12 mouse cellular contexts compared by ENCODE assay signal in the genomic region with DNA sequence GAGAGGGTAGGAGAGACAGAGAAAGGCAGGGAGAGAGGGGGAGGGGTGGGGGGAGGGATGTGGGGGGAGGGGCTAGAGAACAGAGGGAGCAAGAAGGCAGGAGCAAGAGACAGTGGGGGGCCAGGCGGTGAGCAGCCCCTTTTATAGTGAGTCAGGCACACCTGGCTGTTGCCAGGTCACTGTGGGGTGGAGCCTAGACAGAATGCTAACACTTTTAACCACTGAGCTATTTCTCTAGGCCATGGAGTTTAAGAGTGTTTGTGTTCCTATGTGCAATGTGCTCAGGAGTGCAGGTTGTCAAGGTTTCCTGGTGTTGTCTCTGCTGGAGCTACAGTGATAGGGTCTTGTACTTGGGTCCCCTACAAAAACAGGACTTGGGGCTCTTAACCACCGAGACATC. TPM values are rescaled to one million over a fixed set of nuclear protein-coding genes. Genes with fewer than 3 reads are reported as not detected.
DNase-seq lines count a peak whose midpoint lies in the region; ATAC-seq and TF ChIP-seq lines count a peak whose summit lies in the region.
"Had no signal": no experiment of that assay in that cellular context is flagged by ENCODE, and none has a peak within 500 bp of the region (broad histone marks: within the 10 kb centered on the region; RNA-seq: fewer than 3 reads in every experiment).

No protein-coding gene starts in this region.

- TF ChIP-seq POLR2A in small intestine, adult 2 months (IDR thresholded peaks at IDR 0.05; ENCODE audit: low read depth, low read length), result no peak

- H3K27me3 ChIP-seq in heart, embryonic 14.5 days (ENCODE audit: control insufficient read depth, insufficient read depth, low read length), result no peaks in the 10 kb centered on the region
- H3K27me3 ChIP-seq in heart, embryonic 11.5 days (ENCODE audit: control insufficient read depth, insufficient read depth, low read length), result no peaks in the 10 kb centered on the region
- H3K27me3 ChIP-seq in lung, postnatal 0 days (replicated peaks; ENCODE audit: insufficient read depth, low read length), result no peaks in the 10 kb centered on the region
- no peaks in the 10 kb centered on the region for H3K27me3 ChIP-seq in intestine, embryonic 14.5 days (replicated peaks; ENCODE audit: control insufficient read depth, insufficient read depth, low read length)
- no peaks in the 10 kb centered on the region for H3K27me3 ChIP-seq in small intestine, adult 2 months (ENCODE audit: control insufficient read depth, insufficient read depth, low read length)

- peaks cover 14 to 20% of the 10 kb centered on the region in 2 experiments for H3K4me1 ChIP-seq in heart, embryonic 14.5 days (ENCODE audit: control insufficient read depth in 2 of 2, insufficient read depth in 2 of 2, low read length in 2 of 2)
- H3K4me1 ChIP-seq in heart, embryonic 11.5 days (ENCODE audit: control insufficient read depth, insufficient read depth, low read length), result peaks cover 20% of the 10 kb centered on the region
- H3K4me1 ChIP-seq in lung, postnatal 0 days (ENCODE audit: insufficient read depth, low read depth, low read length), result peaks cover 10% of the 10 kb centered on the region
- peaks cover 37% of the 10 kb centered on the region for H3K4me1 ChIP-seq in intestine, embryonic 14.5 days (replicated peaks; ENCODE audit: control insufficient read depth, insufficient read depth, low read length)
- H3K4me1 ChIP-seq in small intestine, adult 2 months (ENCODE audit: control insufficient read depth, insufficient read depth, insufficient read length, low read length), result peaks cover 24% of the 10 kb centered on the region

- TF ChIP-seq EP300 in lung, postnatal 0 days (IDR thresholded peaks at IDR 0.05), result no peak

- 60% methylated on average over 2 of the region's 2 CpGs for WGBS in heart, embryonic 14.5 days
- WGBS in heart, embryonic 11.5 days (ENCODE audit: insufficient replicate concordance), result 24% methylated on average over 2 of the region's 2 CpGs
- 35% methylated on average over 2 of the region's 2 CpGs for WGBS in lung, postnatal 0 days
- 49% methylated on average over 2 of the region's 2 CpGs for WGBS in intestine, embryonic 14.5 days
- 40% methylated on average over 2 of the region's 2 CpGs for WGBS in small intestine, adult 2 months

- peaks cover 11% of the 10 kb centered on the region for H3K36me3 ChIP-seq in heart, embryonic 14.5 days (ENCODE audit: control insufficient read depth, insufficient read depth, low read length)
- H3K36me3 ChIP-seq in heart, embryonic 11.5 days (ENCODE audit: control insufficient read depth, insufficient read depth, low read length), result no peaks in the 10 kb centered on the region
- H3K36me3 ChIP-seq in lung, postnatal 0 days (ENCODE audit: insufficient read depth, low read length), result no peaks in the 10 kb centered on the region
- peaks cover 8% of the 10 kb centered on the region for H3K36me3 ChIP-seq in intestine, embryonic 14.5 days (ENCODE audit: control insufficient read depth, insufficient read depth, low read length)
- peaks cover 2% of the 10 kb centered on the region; the same call in 1 of the 2 replicates for H3K36me3 ChIP-seq in small intestine, adult 2 months (ENCODE audit: control insufficient read depth, insufficient read depth, low read length)

- peak; percentile 82 for DNase-seq in lung, postnatal 0 days (ENCODE audit: low spot score)
- DNase-seq in lung, postnatal 10 days, result no peak
- no peak for DNase-seq in intestine, embryonic 14.5 days (ENCODE audit: low spot score)
- no peak for DNase-seq in embryo, embryonic 10.5 days (ENCODE audit: low spot score)
- no peak for DNase-seq in cerebellum, adult 11 months
- DNase-seq: cerebellum, postnatal 25 days; left cerebral cortex, postnatal 4 days; thymus, adult 2 months had no signal

- no peak for ATAC-seq in heart, embryonic 14.5 days (ENCODE audit: insufficient number of reproducible peaks, insufficient read depth, low FRiP score, low read depth)
- no peak for ATAC-seq in heart, embryonic 11.5 days (replicated peaks; ENCODE audit: insufficient number of reproducible peaks, low FRiP score, low TSS enrichment)
- ATAC-seq in lung, postnatal 0 days, result peak; percentile 45
- ATAC-seq in intestine, embryonic 14.5 days (replicated peaks; ENCODE audit: low FRiP score, low TSS enrichment, low read depth), result no peak
- ATAC-seq: CD4-positive, CD25-positive, alpha-beta regulatory T cell, adult 4 months had no signal

- H3K4me3 ChIP-seq in heart, embryonic 14.5 days (ENCODE audit: control insufficient read depth in 1 of 2, insufficient read depth in 1 of 2, low read depth in 1 of 2, low read length in 2 of 2), result no peak overlapping the region
- H3K4me3 ChIP-seq in heart, embryonic 11.5 days (ENCODE audit: low read depth, low read length), result no peak overlapping the region
- no peak overlapping the region for H3K4me3 ChIP-seq in lung, postnatal 0 days (ENCODE audit: low read depth, low read length)
- H3K4me3 ChIP-seq in intestine, embryonic 14.5 days (ENCODE audit: low read depth, low read length), result no peak overlapping the region
- H3K4me3 ChIP-seq in small intestine, adult 2 months (ENCODE audit: low read depth, low read length), result no peak overlapping the region

- no peaks in the 10 kb centered on the region for H3K9me3 ChIP-seq in heart, embryonic 14.5 days (ENCODE audit: control insufficient read depth, low read length)
- no peaks in the 10 kb centered on the region for H3K9me3 ChIP-seq in heart, embryonic 11.5 days (replicated peaks; ENCODE audit: control insufficient read depth, low read length)
- H3K9me3 ChIP-seq in lung, postnatal 0 days (ENCODE audit: low read length), result no peaks in the 10 kb centered on the region
- H3K9me3 ChIP-seq in intestine, embryonic 14.5 days (ENCODE audit: control insufficient read depth, low read length), result no peaks in the 10 kb centered on the region

- H3K9ac ChIP-seq in heart, embryonic 14.5 days (ENCODE audit: low read length), result no peak overlapping the region
- H3K9ac ChIP-seq in heart, embryonic 11.5 days (ENCODE audit: low read depth, low read length), result no peak overlapping the region
- H3K9ac ChIP-seq in lung, postnatal 0 days (replicated peaks; ENCODE audit: low read depth), result 0 out of 2 replicates have a peak overlapping the region, but pooled peaks have one; percentile 13
- H3K9ac ChIP-seq in intestine, embryonic 14.5 days (ENCODE audit: low read length), result no peak overlapping the region

- peak overlapping the region; percentile 89 to 91; a peak in 2 of 4 replicates for H3K27ac ChIP-seq in heart, embryonic 14.5 days (replicated peaks in 1 of 2; ENCODE audit: control insufficient read depth in 1 of 2, insufficient read depth in 1 of 2, low read depth in 2 of 2, low read length in 2 of 2)
- no peak overlapping the region for H3K27ac ChIP-seq in heart, embryonic 11.5 days (ENCODE audit: low read depth, low read length)
- peak overlapping the region; percentile 98 for H3K27ac ChIP-seq in lung, postnatal 0 days (ENCODE audit: low read length)
- H3K27ac ChIP-seq in intestine, embryonic 14.5 days (ENCODE audit: low read depth), result peak overlapping the region; percentile 97
- peak overlapping the region; percentile 97 for H3K27ac ChIP-seq in small intestine, adult 2 months (ENCODE audit: insufficient read depth, low read depth, low read length)

- TF ChIP-seq CTCF in lung, postnatal 0 days (IDR thresholded peaks at IDR 0.05), result no peak
- TF ChIP-seq CTCF in small intestine, adult 2 months (IDR thresholded peaks at IDR 0.05; ENCODE audit: extremely low read depth, insufficient read length, insufficient replicate concordance, low read depth, low read length), result no peak

- no peak overlapping the region for H3K4me2 ChIP-seq in heart, embryonic 14.5 days (ENCODE audit: low read length)
- no peak overlapping the region for H3K4me2 ChIP-seq in heart, embryonic 11.5 days
- H3K4me2 ChIP-seq in lung, postnatal 0 days (replicated peaks; ENCODE audit: low read depth, low read length), result peak overlapping the region; percentile 66
- H3K4me2 ChIP-seq in intestine, embryonic 14.5 days (ENCODE audit: low read length), result peak overlapping the region; percentile 57; the same call in 1 of the 2 replicates

RNA-seq across cellular contexts. Expression of a gene that starts 8.8 kb away (rescaled TPM):
- 3.4 and 4.7 TPM in 2 replicates for polyA plus RNA-seq in heart, embryonic 14.5 days (2014; fragmentation: Nextera tagmentation; extraction: Ambion mirVana)
- polyA plus RNA-seq in heart, embryonic 11.5 days (2014; fragmentation: Nextera tagmentation; extraction: Ambion mirVana), result 1.5 and 2.5 TPM in 2 replicates
- polyA plus RNA-seq in lung, postnatal 0 days (2015; fragmentation: Nextera tagmentation; extraction: Ambion mirVana), result 5.8 and 9.4 TPM in 2 replicates
- polyA plus RNA-seq in intestine, embryonic 14.5 days (2014; fragmentation: Nextera tagmentation; extraction: Ambion mirVana), result 1.9 and 2.2 TPM in 2 replicates
- polyA plus RNA-seq in small intestine, adult 2 months (2012; rRNA removed), result 18.7 and 36.7 TPM in 2 replicates

RNA-seq across cellular contexts. Expression of a gene that starts 13.7 kb away (rescaled TPM):
- 11.6 and 12.1 TPM in 2 replicates for polyA plus RNA-seq in heart, embryonic 14.5 days (2014; fragmentation: Nextera tagmentation; extraction: Ambion mirVana)
- polyA plus RNA-seq in heart, embryonic 11.5 days (2014; fragmentation: Nextera tagmentation; extraction: Ambion mirVana), result 11.4 and 13.9 TPM in 2 replicates
- polyA plus RNA-seq in lung, postnatal 0 days (2015; fragmentation: Nextera tagmentation; extraction: Ambion mirVana), result 17.3 and 17.8 TPM in 2 replicates
- polyA plus RNA-seq in intestine, embryonic 14.5 days (2014; fragmentation: Nextera tagmentation; extraction: Ambion mirVana), result 13.3 and 14.4 TPM in 2 replicates
- 6.0 and 8.9 TPM in 2 replicates for polyA plus RNA-seq in small intestine, adult 2 months (2012; rRNA removed)

RNA-seq across cellular contexts. Expression of a gene that starts 56.8 kb away (rescaled TPM):
- 0.40 and 1.4 TPM in 2 replicates for polyA plus RNA-seq in heart, embryonic 14.5 days (2014; fragmentation: Nextera tagmentation; extraction: Ambion mirVana)
- polyA plus RNA-seq in heart, embryonic 11.5 days (2014; fragmentation: Nextera tagmentation; extraction: Ambion mirVana), result 1.7 and 3.0 TPM in 2 replicates
- polyA plus RNA-seq in lung, postnatal 0 days (2015; fragmentation: Nextera tagmentation; extraction: Ambion mirVana), result 23.7 and 32.4 TPM in 2 replicates
- 39.2 and 42.7 TPM in 2 replicates for polyA plus RNA-seq in intestine, embryonic 14.5 days (2014; fragmentation: Nextera tagmentation; extraction: Ambion mirVana)
- 175 and 423 TPM in 2 replicates for polyA plus RNA-seq in small intestine, adult 2 months (2012; rRNA removed)

Comparison
In these comparisons a context has a peak if more than half of its experiments do, and no peak if none do; other contexts are left out.
1. H3K4me2 ChIP-seq: peak in lung, postnatal 0 days (single experiment) and intestine, embryonic 14.5 days (single experiment); none in heart, embryonic 14.5 days (single experiment) and heart, embryonic 11.5 days (single experiment).